Mouse (Mus musculus) urinary bladder, postnatal 10 days (tissue): ENCODE measurements around the gene Sh3rf3.
A peak's percentile ranks its signal among the peaks of the same experiment; 100 is the strongest.

Experiments used
- DNase-seq: peaks from one replicate; pipeline ENCODE4 v3.0.0; 2022; ENCODE audit warnings: low spot score

The Sh3rf3 gene

GRCm38 (mm10) chr10:58813081-58813800, at the start of gene Sh3rf3:
Sh3rf3 (plus strand) TSS chr10:58813359.
- DNase-seq, result no peak

- no peak for DNase-seq
Measured at GRCm38 (mm10) chr10:58788486-58789274, 24.5 kb upstream of the Sh3rf3 start.

- no peak for DNase-seq
Measured at GRCm38 (mm10) chr10:58797555-58797954, 15.6 kb upstream of the Sh3rf3 start.

GRCm38 (mm10) chr10:58798156-58798555, 15.0 kb upstream of the Sh3rf3 start:
- no peak for DNase-seq

DNA sequence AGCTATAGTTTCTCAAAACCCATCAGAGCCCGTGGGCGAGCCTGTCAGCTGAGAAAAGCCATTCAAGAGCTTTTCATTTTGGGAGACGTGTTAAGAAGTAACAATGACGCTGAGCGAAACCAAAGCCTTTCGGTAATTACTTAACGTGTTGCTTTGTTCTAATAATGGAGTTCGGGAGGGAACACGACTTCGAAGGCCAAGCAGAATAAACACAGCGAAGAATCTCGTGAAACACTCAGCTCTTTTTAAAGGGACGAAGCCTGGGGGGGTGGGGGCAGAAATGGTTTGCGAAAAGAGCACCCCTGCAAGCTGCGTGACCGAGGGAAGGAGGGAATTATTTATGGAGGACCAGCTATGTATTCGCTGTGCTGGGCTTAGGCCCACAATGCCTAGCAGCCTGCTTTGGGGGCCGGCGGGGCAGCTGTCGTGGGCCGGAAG, 12.1 kb upstream of the Sh3rf3 start:
- DNase-seq, result no peak

GRCm38 (mm10) chr10:58802391-58802790, 10.8 kb upstream of the Sh3rf3 start:
- DNase-seq, result no peak

- DNase-seq, result no peak
Measured at GRCm38 (mm10) chr10:58807956-58808355, 5.2 kb upstream of the Sh3rf3 start.

DNA sequence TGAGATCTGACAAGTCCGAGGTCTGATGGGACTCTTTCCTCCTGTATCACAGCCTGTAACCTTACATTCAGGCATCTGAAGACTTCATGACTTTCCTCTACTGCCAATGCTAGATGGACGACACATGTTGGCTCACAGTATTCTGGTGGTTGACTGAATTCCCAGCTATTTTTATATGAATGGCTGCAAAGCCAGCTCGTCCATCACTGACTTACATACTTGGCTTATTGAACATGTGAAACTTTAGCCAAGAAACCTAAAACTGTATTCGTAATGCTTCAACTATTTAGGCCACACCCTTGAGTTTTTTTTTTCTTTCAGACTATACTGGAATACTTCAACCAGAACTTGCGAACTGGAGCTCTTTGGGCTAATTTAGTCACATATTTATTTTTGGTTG, 3.0 kb upstream of the Sh3rf3 start:
- DNase-seq, result no peak

GRCm38 (mm10) chr10:58812210-58813080, 714 bp upstream of the Sh3rf3 start:
- peak; percentile 53 for DNase-seq

GRCm38 (mm10) chr10:58813801-58814191, 637 bp downstream of the Sh3rf3 start:
- DNase-seq, result no peak

DNA sequence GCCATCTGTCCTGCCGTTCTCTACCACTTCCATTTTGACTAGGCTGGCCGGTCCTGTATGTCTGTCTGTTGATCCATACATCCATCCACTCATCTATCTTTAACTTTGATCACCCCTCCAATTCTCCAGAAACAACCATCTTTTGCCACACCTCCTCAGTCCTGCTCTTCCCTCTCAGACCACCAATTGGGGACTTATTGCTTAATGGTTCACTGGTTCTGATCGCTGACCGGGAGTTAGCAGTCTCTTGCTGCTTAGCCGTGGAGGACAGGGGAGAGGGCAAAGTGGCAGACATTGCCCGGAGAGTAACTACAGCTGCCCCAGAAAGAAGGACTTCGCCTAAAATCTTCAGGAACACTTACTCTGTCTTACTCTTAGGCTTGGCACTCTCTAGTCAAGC, 1.3 kb downstream of the Sh3rf3 start:
- no peak for DNase-seq

DNA sequence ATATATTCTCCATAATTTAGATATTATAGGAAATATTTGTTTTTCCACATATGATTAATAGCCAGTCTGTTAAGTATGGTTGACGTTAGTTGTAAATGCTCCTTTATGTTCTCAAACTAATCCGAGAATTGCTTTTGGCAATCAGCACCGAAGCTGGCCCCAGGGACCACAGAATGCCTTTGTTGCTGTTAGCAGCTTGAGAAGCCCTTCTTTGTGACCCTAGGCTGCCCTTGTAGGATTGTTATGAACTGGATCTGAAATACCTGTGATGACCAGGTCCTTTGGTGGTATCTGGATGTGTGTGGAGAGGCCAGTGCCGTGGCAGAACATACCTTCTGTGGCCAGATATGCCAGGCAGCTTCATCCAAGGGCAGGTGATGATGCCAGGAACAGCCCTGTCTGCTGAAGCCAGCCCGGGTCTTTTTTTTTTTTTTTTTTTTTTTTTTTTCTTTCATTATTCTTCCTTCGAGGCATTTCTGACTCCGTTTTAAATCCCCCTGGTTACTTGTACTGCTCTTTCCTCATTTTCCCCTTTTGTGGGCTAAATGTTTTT, 10.9 kb downstream of the Sh3rf3 start:
- DNase-seq, result no peak

DNA sequence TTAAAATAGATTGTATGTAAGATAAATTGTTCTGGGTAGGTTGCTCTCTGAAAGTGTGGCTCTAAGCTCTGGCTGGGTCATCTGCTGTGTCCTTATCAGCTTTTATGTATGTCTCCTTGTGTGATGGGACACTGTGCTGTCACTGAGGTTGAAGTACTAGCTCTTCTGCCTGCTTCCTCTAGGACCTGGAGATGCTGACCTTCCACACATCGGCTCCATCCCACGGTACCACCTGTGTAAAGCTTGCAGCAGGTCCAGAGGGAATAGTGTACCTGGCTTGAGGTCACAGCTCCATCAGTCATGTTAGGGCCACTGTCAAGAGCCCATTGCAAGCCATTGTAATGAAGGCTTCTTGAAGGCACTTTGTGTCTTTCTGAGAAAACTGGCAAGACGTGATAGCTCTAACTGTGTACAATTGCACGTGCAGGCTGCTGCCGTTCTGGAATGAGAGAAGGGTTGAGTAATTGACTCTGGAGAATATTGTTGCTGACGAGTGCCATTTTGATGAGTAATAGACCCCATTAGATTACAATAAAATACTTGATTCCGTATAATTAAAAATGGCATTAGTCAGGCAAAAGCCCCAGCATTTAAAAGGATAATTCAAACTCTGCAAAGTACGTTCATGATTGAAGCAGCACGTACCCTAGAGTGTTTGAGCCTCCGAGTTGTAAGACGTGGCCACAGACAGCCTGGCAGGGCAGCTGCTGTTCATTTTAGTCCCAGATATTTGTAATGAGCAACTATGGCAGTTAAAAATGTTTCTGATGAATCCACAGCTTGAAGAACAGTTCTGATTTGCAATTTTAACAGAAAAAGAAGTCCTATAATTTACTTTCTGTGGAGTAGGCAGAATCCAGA, 16.3 kb downstream of the Sh3rf3 start:
- DNase-seq, result no peak

DNA sequence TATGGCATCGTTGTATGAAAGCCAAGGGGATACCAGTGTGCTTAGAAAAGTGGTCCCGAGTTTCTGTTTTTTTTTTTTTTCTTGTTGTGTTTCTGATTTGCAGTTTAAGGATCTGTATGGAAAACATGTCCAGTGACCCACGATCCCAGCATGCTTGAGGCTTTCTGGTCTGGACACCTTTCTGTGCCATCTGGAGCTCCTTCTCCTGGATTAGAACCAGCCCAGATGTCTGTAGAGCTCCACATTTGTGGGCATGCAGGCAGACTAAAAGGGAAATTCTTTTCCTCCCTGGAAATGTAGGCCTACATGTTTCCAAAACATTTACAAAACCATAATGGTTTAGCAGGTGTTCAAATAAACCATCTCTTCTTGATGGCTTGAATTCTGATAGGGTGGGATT, 20.0 kb downstream of the Sh3rf3 start:
- no peak for DNase-seq

- no peak for DNase-seq
Measured at GRCm38 (mm10) chr10:58833741-58834178, 20.6 kb downstream of the Sh3rf3 start.

DNA sequence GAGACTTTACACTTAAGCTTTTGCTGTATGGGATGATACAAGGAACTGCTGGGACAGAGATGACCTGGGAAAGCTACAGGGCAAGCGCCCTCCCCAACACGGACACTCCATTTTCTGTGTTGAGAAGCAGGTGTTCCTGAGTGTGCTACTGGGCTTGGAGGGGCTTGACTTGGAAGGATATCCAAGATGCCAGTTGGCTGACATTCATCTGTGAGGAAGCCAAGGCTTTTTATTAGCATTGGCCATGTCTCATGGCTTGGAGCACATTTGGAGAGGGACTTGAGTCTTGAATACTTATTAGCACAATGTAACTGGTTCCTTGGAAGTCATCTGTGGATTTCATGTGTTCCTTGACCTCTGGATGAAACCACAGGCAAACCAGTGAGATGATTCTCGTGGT, 23.2 kb downstream of the Sh3rf3 start:
- DNase-seq, result no peak

- no peak for DNase-seq
Measured at GRCm38 (mm10) chr10:58837504-58837903, 24.3 kb downstream of the Sh3rf3 start.

DNA sequence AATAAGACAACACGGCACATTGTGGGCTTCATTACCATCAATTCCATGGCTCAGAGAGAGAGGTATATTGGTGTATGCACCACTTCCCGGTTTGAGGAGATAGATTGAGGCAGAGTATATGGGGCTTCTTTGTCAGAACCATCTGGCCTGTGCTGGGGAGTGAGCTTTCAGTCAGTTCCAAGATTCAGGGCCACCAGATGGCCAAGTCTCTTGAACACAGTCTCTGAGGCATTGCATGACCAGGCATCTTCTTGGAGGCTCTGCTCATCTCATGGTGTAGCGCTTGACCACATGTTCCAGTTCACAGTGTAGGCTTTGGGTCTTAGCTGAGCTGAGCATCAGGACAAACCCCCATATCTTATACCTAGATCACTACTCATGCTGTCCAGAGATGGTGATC, 28.8 kb downstream of the Sh3rf3 start:
- DNase-seq, result no peak

DNA sequence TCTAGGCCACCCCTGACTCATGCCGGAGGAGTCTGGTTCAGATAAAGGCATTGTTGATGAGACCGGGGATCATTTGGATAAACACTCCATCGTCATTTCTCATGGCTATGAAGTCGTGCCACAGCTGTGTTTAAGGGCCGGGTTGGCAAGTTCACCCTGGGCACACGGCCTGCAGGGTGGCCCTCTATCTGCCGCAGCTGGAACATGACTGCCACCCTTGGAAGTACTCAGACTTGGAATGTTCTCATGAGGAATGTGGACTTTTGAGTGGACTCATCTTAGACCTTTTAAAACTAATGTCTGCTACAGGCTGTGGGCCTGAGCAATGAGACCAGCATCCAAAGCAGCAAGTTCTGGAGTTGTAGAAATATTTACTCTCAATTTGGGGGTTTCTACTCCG, 29.9 kb downstream of the Sh3rf3 start:
- DNase-seq, result no peak

DNA sequence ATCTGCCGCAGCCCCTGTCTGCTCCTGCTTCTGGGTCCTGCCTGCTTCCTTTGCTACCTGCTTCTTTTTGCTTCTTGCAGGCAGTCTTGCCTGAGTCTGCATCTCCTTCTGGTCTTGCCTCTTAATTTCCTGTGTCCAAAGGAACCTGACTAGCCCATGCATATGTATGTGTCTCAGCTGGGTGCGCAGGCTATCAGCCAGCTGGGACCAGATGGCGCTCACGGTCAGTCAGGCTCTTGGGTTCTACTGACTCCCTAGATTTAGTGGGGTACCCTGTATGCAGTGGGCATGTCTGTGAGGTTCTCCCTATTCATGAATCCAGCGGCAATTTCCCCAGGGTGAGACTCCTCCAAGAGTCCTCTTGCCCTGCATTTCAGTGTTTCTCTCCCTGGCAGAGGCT, 35.0 kb downstream of the Sh3rf3 start:
- DNase-seq, result no peak

DNA sequence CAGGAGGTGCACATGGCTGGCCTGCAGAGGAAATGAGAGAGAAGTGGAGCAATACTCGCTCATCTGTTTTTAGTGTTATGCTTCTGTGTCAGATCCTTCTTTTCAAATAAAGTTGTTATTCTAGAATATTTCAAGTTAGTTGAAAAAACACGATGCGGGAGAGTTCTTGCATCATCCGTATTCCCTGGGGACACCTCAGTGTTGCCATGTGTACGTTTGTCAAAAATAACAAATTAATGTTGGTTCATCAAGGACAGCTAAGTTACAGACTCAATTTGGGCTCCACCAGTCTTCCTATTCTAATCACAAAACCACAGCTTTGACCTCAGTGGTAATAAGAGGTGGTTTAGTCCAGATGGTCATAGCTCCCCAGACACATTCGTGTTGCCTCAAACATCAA, 35.4 kb downstream of the Sh3rf3 start:
- DNase-seq, result no peak
